Mouse (Mus musculus) heart, embryonic 10.5 days (tissue): ENCODE measurements at regions not wholly inside any gene's neighbourhood (a gene's known extent, or its start where the extent isn't known, plus 50 kb on each side); places are given as distances from the start of the nearest gene placed in this dataset.

Experiments used
- DNase-seq: peaks from one replicate; pipeline ENCODE4 v3.0.0-alpha.2; 2017; ENCODE audit warnings: low spot score
- H3K27ac ChIP-seq: fragments of 300-500 bp; sonication (generic); 2 replicates; pipeline ENCODE4 v1.5.1; 2016; ENCODE audit warnings: mild to moderate bottlenecking
- H3K27me3 ChIP-seq: fragments of 300-500 bp; sonication (generic); 2 replicates; pipeline ENCODE4 v1.6.1; 2016; ENCODE audit warnings: mild to moderate bottlenecking; ENCODE audit not compliant: poor library complexity, insufficient read depth, severe bottlenecking
- H3K36me3 ChIP-seq: fragments of 300-500 bp; sonication (generic); 2 replicates; pipeline ENCODE4 v1.6.1; 2016; ENCODE audit warnings: mild to moderate bottlenecking, moderate library complexity
- H3K4me1 ChIP-seq: fragments of 300-500 bp; sonication (generic); 2 replicates; pipeline ENCODE4 v1.6.1; 2016; ENCODE audit warnings: mild to moderate bottlenecking
- H3K4me3 ChIP-seq: fragments of 300-500 bp; sonication (generic); 2 replicates; pipeline ENCODE4 v1.5.1; 2016; ENCODE audit warnings: mild to moderate bottlenecking, moderate library complexity
- H3K9me3 ChIP-seq: fragments of 300-500 bp; sonication (generic); 2 replicates; pipeline ENCODE4 v1.6.1; 2016; ENCODE audit warnings: mild to moderate bottlenecking, moderate library complexity
- WGBS: fragments of 180-500 bp; shearing (Covaris S2); methylation state at CpG from one replicate; pipeline ENCODE4 v1.1.7; 2016; 5-methylcytosine and 5-hydroxymethylcytosine counted together

DNA sequence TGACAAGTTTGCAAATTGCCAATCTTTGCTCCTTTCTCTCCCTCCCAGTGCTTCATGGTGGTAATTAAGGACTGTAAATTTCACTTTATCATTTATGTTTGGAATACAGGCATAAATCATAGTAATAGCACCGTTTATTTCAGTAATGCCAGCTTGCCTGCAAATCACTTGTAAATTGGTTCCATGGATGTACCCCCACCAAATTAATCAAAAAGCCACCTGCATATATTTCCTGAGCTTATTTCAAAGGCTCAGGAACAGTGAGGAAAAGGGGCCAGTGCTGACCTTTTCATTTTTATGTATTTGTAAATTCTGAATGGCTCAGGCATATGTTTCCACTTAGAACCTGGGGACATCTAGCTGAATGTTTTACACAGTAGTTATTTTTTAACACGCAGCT is 115.0 kb downstream of the D3Ertd751e start:
- H3K27me3 ChIP-seq, result no peaks in the 10 kb centered on the region
- no peak overlapping the region for H3K4me3 ChIP-seq
- no peaks in the 10 kb centered on the region for H3K9me3 ChIP-seq
- no peak for DNase-seq
- 71% methylated on average over 2 of the region's 2 CpGs for WGBS
- no peaks in the 10 kb centered on the region for H3K36me3 ChIP-seq
- no peaks in the 10 kb centered on the region for H3K4me1 ChIP-seq
- H3K27ac ChIP-seq, result no peak overlapping the region

DNA sequence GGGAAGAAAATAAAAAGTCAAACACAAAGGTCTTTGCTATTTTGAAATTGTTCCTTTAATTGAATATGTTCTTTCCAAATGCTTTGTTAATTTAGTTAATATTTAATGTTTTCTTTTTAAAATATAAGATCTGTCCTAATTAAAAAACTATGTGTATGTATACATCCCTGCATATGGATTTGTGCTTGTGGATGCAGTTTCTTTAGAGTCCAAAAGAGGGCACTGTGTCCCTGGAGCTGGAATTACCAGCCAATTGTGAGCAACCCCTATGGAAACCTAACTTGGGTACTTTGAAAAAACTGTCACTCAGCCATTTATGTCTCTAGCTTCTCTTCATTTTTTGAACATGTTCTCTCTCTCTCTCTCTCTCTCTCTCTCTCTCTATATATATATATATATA is 120.3 kb downstream of the D3Ertd751e start:
- H3K36me3 ChIP-seq, result no peaks in the 10 kb centered on the region
- H3K27me3 ChIP-seq, result no peaks in the 10 kb centered on the region
- H3K4me3 ChIP-seq, result no peak overlapping the region
- H3K27ac ChIP-seq, result no peak overlapping the region
- H3K4me1 ChIP-seq, result no peaks in the 10 kb centered on the region
- H3K9me3 ChIP-seq, result no peaks in the 10 kb centered on the region
- no peak for DNase-seq

DNA sequence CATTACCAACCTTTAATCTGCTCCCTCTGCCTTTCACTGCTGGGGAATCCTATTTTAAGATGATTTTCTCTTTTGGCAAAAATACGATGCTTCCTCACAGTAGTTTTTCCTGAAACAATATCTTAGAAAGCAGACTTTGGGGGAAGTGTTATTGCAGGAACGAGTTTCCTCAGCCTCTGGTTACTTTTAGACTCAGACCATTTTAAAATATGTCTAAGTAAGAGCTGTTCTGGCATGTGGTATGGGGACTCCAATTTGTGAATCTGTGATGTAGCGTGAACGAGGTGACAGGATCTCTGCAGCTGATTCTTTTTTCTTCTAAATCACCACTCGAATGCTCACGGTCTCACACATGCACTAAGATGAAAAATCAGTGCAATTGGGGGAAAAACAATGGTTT is 166.5 kb downstream of the D3Ertd751e start:
- DNase-seq, result no peak
- WGBS, result 81% methylated on average over 6 of the region's 6 CpGs
- Histone ChIP-seq H3K27me3 (no peaks in the 10 kb centered on the region), H3K9me3 (no peaks in the 10 kb centered on the region), H3K36me3 (no peaks in the 10 kb centered on the region), H3K4me1 (no peaks in the 10 kb centered on the region), H3K27ac (no peak overlapping the region), H3K4me3 (no peak overlapping the region)

DNA sequence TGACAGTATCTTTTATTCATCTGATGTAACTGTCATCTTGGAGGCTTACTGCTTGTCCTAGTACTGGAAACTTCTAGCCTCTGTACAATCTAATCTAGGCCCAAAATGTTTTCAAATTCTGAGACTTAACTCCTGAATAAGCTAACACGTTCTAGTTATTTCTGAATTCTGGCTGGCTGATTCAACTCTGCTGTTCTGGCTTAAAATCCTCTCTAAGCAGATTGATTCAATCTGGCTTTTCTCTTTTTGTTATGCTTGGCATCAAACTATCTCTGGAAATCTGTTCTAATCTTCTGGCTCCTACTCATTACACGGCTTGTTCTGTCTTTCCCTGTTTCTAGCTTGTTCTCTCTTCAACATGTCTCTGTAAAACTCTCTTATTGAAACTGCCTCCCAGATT is 170.8 kb downstream of the D3Ertd751e start:
- Histone ChIP-seq H3K27ac (no peak overlapping the region), H3K9me3 (no peaks in the 10 kb centered on the region), H3K4me3 (no peak overlapping the region), H3K27me3 (no peaks in the 10 kb centered on the region), H3K36me3 (no peaks in the 10 kb centered on the region), H3K4me1 (no peaks in the 10 kb centered on the region)
- no peak for DNase-seq
- WGBS, result 77% methylated on average over 2 of the region's 2 CpGs

DNA sequence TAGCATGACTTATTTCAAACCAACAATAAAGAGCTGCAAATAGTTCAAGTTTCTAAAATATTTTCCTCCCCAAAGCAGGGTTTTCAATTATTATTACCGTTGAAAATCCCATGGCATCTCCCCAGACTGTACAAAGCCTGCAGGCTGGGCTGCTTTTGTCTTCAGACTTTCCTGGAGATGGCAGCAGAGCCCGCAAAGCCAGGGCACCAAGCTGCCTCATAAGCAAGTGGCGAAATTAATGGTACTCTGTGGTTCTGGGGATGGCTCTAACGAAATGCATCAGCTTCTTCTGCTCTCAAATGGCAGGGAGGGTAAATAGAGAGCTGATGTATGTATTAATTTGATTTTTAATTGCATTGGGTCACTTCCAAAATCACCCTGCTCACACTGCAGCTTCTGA is 197.4 kb downstream of the D3Ertd751e start:
- H3K9me3 ChIP-seq, result no peaks in the 10 kb centered on the region
- WGBS, result 59% methylated on average over 4 of the region's 4 CpGs
- no peaks in the 10 kb centered on the region for H3K36me3 ChIP-seq
- H3K27ac ChIP-seq, result no peak overlapping the region
- no peaks in the 10 kb centered on the region for H3K27me3 ChIP-seq
- H3K4me1 ChIP-seq, result no peaks in the 10 kb centered on the region
- no peak for DNase-seq
- H3K4me3 ChIP-seq, result no peak overlapping the region

DNA sequence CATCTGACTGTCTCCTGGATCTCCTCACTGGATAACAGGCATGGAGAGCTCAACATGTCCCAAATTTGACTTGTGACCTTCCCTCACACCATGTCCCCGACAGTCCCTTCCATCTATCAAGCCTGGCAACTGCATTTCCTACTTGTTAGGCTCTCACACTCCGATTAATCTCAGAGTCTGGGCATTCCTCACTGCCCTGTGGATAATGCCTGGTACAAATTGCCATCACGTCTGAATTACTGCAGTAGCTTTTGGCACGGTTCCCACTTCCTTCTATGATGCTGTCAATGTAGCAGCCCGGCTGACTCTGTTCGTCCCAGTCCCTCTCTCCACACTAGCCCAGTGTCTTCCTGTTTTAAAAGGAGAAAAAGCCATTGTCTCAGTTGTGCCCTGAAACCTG is 200.6 kb downstream of the D3Ertd751e start:
- no peak overlapping the region for H3K4me3 ChIP-seq
- H3K27me3 ChIP-seq, result no peaks in the 10 kb centered on the region
- 54% methylated on average over 6 of the region's 6 CpGs for WGBS
- H3K9me3 ChIP-seq, result no peaks in the 10 kb centered on the region
- no peaks in the 10 kb centered on the region for H3K36me3 ChIP-seq
- H3K27ac ChIP-seq, result no peak overlapping the region
- no peak for DNase-seq
- no peaks in the 10 kb centered on the region for H3K4me1 ChIP-seq

DNA sequence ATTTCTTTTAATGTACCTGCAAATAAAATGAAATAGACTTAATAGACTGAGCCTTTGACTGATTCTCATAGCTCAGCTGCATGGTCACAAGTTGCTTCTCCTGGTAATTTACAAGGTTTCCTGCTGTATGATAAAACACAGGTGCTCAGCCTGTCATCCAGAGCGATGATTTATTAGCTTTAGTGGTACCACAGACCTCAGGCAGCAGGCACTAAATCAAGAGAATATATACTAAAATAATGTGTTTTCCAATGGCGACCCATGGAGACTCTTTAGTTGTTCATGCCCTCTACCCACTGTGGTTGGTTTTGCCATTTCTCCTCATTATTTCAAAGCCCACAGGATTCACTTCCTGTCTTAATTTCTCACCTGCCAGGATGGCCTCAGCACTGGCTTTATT is 207.0 kb downstream of the D3Ertd751e start:
- WGBS, result 79% methylated on average over 2 of the region's 2 CpGs
- no peak overlapping the region for H3K4me3 ChIP-seq
- no peak for DNase-seq
- H3K36me3 ChIP-seq, result no peaks in the 10 kb centered on the region
- no peaks in the 10 kb centered on the region for H3K27me3 ChIP-seq
- no peaks in the 10 kb centered on the region for H3K4me1 ChIP-seq
- no peak overlapping the region for H3K27ac ChIP-seq
- H3K9me3 ChIP-seq, result no peaks in the 10 kb centered on the region

DNA sequence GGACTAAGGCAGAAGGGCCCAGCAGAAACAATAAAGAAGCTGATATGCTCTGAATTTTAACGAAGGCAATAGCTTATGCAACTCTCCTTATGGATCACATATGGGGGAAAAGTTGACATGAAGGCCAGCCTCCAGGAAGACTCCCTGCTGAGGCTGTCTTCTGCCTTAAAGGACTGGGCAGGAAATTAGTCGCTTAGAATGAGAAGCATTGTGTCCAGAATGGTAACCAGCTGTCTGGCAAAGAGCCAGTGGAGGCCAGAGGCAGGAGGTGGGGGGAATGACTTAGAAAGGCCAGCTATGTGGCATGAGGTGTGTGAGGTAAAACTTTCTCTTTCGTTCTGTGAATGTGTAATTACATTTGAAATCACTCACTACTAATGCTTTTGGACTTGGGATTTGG is 215.0 kb downstream of the D3Ertd751e start:
- H3K4me3 ChIP-seq, result no peak overlapping the region
- no peaks in the 10 kb centered on the region for H3K9me3 ChIP-seq
- H3K4me1 ChIP-seq, result no peaks in the 10 kb centered on the region
- 40% methylated on average over 3 of the region's 3 CpGs for whole genome bisulfite sequencing
- no peak for DNase-seq
- H3K36me3 ChIP-seq, result no peaks in the 10 kb centered on the region
- H3K27me3 ChIP-seq, result no peaks in the 10 kb centered on the region
- H3K27ac ChIP-seq, result no peak overlapping the region

DNA sequence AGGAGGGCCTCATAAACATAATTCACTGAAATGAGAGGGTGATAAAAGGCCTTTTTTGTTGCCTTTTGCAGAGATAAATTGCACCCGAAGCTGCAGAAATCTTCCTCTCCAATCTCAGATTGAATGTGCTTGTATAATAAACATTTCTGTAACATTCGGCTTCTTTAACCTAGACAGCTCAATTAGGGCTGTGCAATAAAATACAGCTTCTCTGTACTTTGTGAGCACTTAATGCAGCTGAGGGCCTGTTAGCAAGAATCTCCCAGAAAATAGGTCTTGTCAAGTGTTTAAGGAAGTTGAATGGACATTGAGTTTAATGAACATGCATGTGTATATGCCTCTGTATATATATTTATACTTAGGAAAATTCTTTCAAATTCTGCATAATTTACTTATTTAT is 217.8 kb downstream of the D3Ertd751e start:
- H3K4me3 ChIP-seq, result no peak overlapping the region
- WGBS, result 71% methylated on average over 2 of the region's 2 CpGs
- no peaks in the 10 kb centered on the region for H3K9me3 ChIP-seq
- no peak for DNase-seq
- H3K36me3 ChIP-seq, result no peaks in the 10 kb centered on the region
- H3K27me3 ChIP-seq, result no peaks in the 10 kb centered on the region
- no peaks in the 10 kb centered on the region for H3K4me1 ChIP-seq
- no peak overlapping the region for H3K27ac ChIP-seq

DNA sequence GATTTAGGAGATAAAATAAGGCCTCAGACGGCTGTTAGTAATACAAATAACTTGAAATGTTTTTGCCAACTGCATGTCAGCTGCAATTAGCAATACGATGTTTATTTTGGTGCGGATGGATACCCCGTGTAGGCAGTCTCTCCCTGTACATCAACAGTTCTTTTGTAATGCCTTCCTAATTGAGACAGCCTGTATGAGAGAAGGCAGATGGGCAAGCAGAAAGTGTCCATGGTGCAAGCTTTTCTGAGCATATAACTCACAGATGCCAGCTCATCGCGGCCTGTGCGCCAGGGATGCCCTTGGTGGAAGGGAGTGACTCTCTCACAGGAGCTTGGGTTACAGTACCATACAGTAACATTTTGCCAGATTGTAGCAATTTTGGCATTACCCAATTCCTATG is 220.5 kb downstream of the D3Ertd751e start:
- Histone ChIP-seq H3K27me3 (no peaks in the 10 kb centered on the region), H3K9me3 (no peaks in the 10 kb centered on the region), H3K36me3 (no peaks in the 10 kb centered on the region), H3K4me3 (no peak overlapping the region), H3K4me1 (no peaks in the 10 kb centered on the region), H3K27ac (no peak overlapping the region)
- 87% methylated on average over 7 of the region's 7 CpGs for WGBS
- no peak for DNase-seq

DNA sequence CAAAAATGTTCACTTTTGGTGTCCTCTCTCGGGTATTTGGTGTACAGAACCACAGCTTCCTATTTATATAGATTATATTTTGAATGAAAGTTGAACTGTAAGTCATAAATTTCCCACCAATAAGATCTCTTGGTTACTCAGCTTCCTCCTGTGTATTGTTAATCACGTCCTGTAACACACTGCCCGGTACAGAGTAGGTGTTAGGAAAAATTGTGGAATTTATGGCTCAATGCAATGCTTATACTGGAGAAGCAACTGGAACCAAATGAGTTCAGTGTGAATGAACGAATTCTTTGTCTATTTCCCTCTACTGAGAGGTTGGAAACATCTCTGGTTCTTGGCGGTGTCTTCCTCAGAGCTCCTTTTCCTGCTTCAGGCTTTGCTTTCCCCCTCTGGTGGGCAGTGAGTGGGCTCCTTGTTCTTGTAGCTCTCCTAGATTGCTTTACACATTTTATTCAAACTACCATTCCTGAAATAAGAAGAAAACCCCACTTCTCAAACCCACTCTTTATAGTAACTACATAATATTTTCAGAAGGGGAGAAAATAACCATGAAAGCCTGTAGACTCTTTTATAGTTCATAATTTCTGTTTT is 264.4 kb downstream of the D3Ertd751e start:
- no peak overlapping the region for H3K4me3 ChIP-seq
- WGBS, result 74% methylated on average over 5 of the region's 5 CpGs
- no peaks in the 10 kb centered on the region for H3K36me3 ChIP-seq
- H3K9me3 ChIP-seq, result no peaks in the 10 kb centered on the region
- no peaks in the 10 kb centered on the region for H3K27me3 ChIP-seq
- DNase-seq, result no peak
- no peak overlapping the region for H3K27ac ChIP-seq
- no peaks in the 10 kb centered on the region for H3K4me1 ChIP-seq

DNA sequence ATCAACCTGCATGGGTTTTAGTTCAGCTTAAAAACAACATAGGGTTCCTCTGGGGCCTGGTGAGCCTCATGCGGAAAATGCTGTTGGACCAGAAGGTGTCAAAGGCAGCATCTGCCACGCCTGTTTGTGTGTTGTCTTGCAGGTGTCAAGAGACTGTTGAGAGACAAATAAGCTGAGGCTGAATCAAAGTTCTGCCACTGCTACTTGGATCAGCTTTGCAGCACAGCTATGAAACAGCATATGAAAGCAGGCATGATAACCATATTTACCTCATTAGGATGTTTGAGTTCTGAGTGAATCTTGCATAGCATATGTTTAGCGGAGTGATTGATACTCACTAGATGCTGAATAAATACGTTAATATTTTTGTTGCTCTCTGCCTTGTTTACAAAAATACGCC is 280.8 kb downstream of the D3Ertd751e start:
- no peak for DNase-seq
- Histone ChIP-seq H3K9me3 (no peaks in the 10 kb centered on the region), H3K27ac (no peak overlapping the region), H3K4me3 (no peak overlapping the region), H3K27me3 (no peaks in the 10 kb centered on the region), H3K4me1 (no peaks in the 10 kb centered on the region), H3K36me3 (no peaks in the 10 kb centered on the region)
- WGBS, result 80% methylated on average over 5 of the region's 5 CpGs

DNA sequence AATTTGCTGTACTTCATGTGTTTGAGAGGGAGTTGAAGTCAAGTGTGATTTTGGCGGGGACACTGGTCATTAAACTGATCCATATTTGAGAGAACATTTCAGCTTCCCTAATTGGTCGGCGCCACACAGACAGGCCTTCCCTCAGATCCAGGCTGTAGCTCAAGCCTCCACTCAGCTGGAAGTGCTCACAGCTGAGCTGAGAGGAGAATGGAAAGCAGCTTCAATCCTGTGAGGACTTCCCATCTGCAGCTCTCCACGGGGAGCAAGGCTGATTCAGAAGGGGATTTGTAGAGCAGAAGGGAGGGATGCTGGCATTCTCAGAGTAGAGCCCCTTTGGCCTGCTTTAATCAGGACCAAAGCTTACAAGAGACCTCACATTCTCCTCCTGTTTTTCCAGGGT is 297.2 kb downstream of the D3Ertd751e start:
- H3K27ac ChIP-seq, result no peak overlapping the region
- 37% methylated on average over 4 of the region's 4 CpGs for WGBS

DNA sequence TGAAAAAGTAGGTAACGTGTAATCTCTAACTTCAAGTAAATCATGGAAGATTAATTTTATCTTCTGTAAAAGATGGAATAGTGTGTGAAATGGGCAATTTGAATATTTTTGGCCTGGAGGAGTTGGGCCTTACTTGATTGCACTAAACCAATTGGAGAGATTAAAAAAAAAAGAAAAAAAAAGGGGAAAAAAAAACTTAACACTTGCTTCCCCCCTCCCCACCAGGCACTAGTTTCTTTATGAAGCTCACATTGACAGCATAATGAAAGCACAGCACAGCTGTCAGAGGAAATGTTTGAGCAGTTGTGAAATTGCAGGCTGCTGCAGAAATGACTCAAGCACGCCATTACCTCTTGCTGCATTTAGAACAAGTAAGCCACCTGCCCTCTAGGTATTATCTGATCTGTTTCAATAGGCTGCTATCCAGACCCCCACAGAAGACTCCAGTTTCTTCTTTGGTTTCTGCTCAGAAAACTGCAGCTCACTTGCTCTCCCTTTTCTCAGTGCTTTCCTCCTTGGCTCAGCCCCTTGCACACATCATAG is 297.9 kb downstream of the D3Ertd751e start:
- Histone ChIP-seq H3K36me3 (no peaks in the 10 kb centered on the region), H3K4me3 (no peak overlapping the region), H3K27me3 (no peaks in the 10 kb centered on the region), H3K27ac (no peak overlapping the region), H3K4me1 (no peaks in the 10 kb centered on the region), H3K9me3 (no peaks in the 10 kb centered on the region)
- DNase-seq, result no peak
- WGBS, result 72% methylated on average over 2 of the region's 2 CpGs

More for the DNA sequence above, 297.2 kb downstream of the D3Ertd751e start:
- Histone ChIP-seq H3K36me3 (no peaks in the 10 kb centered on the region), H3K9me3 (no peaks in the 10 kb centered on the region), H3K4me3 (no peak overlapping the region), H3K4me1 (no peaks in the 10 kb centered on the region), H3K27me3 (no peaks in the 10 kb centered on the region)
- DNase-seq, result no peak
